Mouse (Mus musculus): ENCODE measurements around the gene Adamts17.

GRCm38 (mm10) chr7:67013211-67013895 lies 173.8 kb downstream of the Adamts17 start:
- TF ChIP-seq CTCF (IDR thresholded peaks at IDR 0.05; ENCODE audit: low read depth, low read length) = no peak
- no peak for TF ChIP-seq GATA1 (IDR thresholded peaks at IDR 0.05; ENCODE audit: borderline replicate concordance, low read length)
- TF ChIP-seq TAL1 (conservative IDR thresholded peaks at IDR 0.05; ENCODE audit: low read depth, low read length) = no peak
- TF ChIP-seq POLR2AphosphoS5 (IDR thresholded peaks at IDR 0.05; ENCODE audit: insufficient replicate concordance, low read depth, low read length) = no peak
- no peak for TF ChIP-seq GATA2 (IDR thresholded peaks at IDR 0.05; ENCODE audit: borderline replicate concordance, low read depth, low read length)
